Mouse (Mus musculus) mature B cell (primary cell): Measurements from ENCODE around the gene Iqsec1.

Experiments used
- in situ Hi-C: fragments of 300-500 bp; cut with MboI; formaldehyde crosslinking; loops from 2 replicates; pipeline ENCODE4 v1.14.3; 2019

The Iqsec1 gene

GRCm38 (mm10) chr6:90787036-90787435 lies 201.4 kb downstream of the Iqsec1 start:
- in situ Hi-C loops: no loop called here

- in situ Hi-C loops: no loop called here
These were observed 201.9 kb downstream of the Iqsec1 start for GRCm38 (mm10) chr6:90786589-90786988.

- in situ Hi-C loops: no loop called here
These were observed 204.5 kb downstream of the Iqsec1 start for GRCm38 (mm10) chr6:90783945-90784344.

GRCm38 (mm10) chr6:90783176-90783575 lies 205.3 kb downstream of the Iqsec1 start:
- in situ Hi-C loops: no loop called here

GRCm38 (mm10) chr6:90781921-90782770 lies 206.3 kb downstream of the Iqsec1 start:
- in situ Hi-C loops: no loop called here

- in situ Hi-C loops: no loop called here
These were observed 208.0 kb downstream of the Iqsec1 start for GRCm38 (mm10) chr6:90780532-90780931.

GRCm38 (mm10) chr6:90778841-90779240 lies 209.6 kb downstream of the Iqsec1 start:
- in situ Hi-C loops: no loop called here

GRCm38 (mm10) chr6:90777302-90777701 lies 211.2 kb downstream of the Iqsec1 start:
- in situ Hi-C loops: no loop called here

GRCm38 (mm10) chr6:90775606-90776005 lies 212.9 kb downstream of the Iqsec1 start:
- in situ Hi-C loops: no loop called here

GRCm38 (mm10) chr6:90773811-90774233 lies 214.7 kb downstream of the Iqsec1 start:
- in situ Hi-C loops: no loop called here

GRCm38 (mm10) chr6:90772120-90772519 lies 216.4 kb downstream of the Iqsec1 start:
- in situ Hi-C loops: no loop called here

- in situ Hi-C loops: no loop called here
These were observed 220.0 kb downstream of the Iqsec1 start for GRCm38 (mm10) chr6:90768526-90768925.

- in situ Hi-C loops: no loop called here
These were observed 220.6 kb downstream of the Iqsec1 start for GRCm38 (mm10) chr6:90767874-90768273.

GRCm38 (mm10) chr6:90764753-90765152 lies 223.7 kb downstream of the Iqsec1 start:
- in situ Hi-C loops: no loop called here

- in situ Hi-C loops: no loop called here
These were observed 224.4 kb downstream of the Iqsec1 start for GRCm38 (mm10) chr6:90763959-90764591.

GRCm38 (mm10) chr6:90763295-90763694 lies 225.2 kb downstream of the Iqsec1 start:
- in situ Hi-C loops: no loop called here

GRCm38 (mm10) chr6:90762120-90762736 lies 226.3 kb downstream of the Iqsec1 start:
- in situ Hi-C loops: no loop called here

GRCm38 (mm10) chr6:90761301-90762056 lies 227.0 kb downstream of the Iqsec1 start:
- in situ Hi-C loops: no loop called here

GRCm38 (mm10) chr6:90760886-90761285 lies 227.6 kb downstream of the Iqsec1 start:
- in situ Hi-C loops: no loop called here

GRCm38 (mm10) chr6:90759754-90760153 lies 228.7 kb downstream of the Iqsec1 start:
- in situ Hi-C loops: no loop called here

- in situ Hi-C loops: no loop called here
These were observed 230.3 kb downstream of the Iqsec1 start for GRCm38 (mm10) chr6:90758155-90758554.

- in situ Hi-C loops: no loop called here
These were observed 231.0 kb downstream of the Iqsec1 start for GRCm38 (mm10) chr6:90757427-90757883.
